Comparison of ENCODE assay signal across 18 mouse cellular contexts in the genomic region with DNA sequence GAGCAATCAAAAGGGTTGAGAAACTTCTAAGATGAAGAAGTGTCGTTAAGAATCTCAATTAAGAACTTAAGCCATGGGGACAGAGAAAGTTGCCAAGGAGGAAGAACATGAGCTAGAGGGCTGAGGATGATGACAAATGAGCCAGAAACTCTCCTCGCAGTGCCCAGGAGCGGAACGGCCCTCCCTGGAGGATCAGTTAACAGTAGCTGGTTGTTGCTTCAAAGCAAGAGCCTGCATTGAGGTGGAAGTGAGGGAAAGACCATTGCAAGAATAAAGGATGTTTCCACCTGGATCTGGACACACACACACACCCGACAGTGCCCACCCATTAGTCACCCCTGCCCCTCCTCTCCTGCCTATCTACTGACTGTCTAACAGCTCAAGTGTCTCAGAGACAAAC. TPM values are rescaled to one million over a fixed set of nuclear protein-coding genes. Genes with fewer than 3 reads are reported as not detected.
"Had no signal": no experiment of that assay in that cellular context is flagged by ENCODE, and none has a peak within 500 bp of the region (broad histone marks: within the 10 kb centered on the region; RNA-seq: fewer than 3 reads in every experiment).

No protein-coding gene starts in this region.

- H3K9ac ChIP-seq: liver, postnatal 0 days; lung, embryonic 15.5 days; midbrain, embryonic 13.5 days; midbrain, embryonic 15.5 days; neural tube, embryonic 12.5 days; stomach, embryonic 15.5 days had no signal

- H3K9me3 ChIP-seq: lung, embryonic 15.5 days; midbrain, embryonic 13.5 days; midbrain, embryonic 15.5 days; neural tube, embryonic 12.5 days; stomach, embryonic 15.5 days had no signal

- ATAC-seq: liver, postnatal 0 days; midbrain, embryonic 13.5 days; midbrain, embryonic 15.5 days had no signal

- DNase-seq: liver, postnatal 0 days; lung, adult 2 months; lung, postnatal 10 days; lung, postnatal 36 days; right cerebral cortex, postnatal 14 days; thymus, adult 2 months; thymus, postnatal 25 days; thymus, postnatal 4 days had no signal

- H3K4me2 ChIP-seq: lung, embryonic 15.5 days; midbrain, embryonic 11.5 days; midbrain, embryonic 13.5 days; midbrain, embryonic 15.5 days; neural tube, embryonic 12.5 days; stomach, embryonic 15.5 days had no signal

- H3K27me3 ChIP-seq: megakaryocyte, embryonic 14.5 days; midbrain, embryonic 13.5 days; midbrain, embryonic 15.5 days; neural tube, embryonic 12.5 days; stomach, embryonic 15.5 days had no signal

- H3K4me3 ChIP-seq: lung, embryonic 15.5 days; megakaryocyte, embryonic 14.5 days; midbrain, embryonic 13.5 days; midbrain, embryonic 15.5 days; neural tube, embryonic 12.5 days; stomach, embryonic 15.5 days had no signal

- H3K36me3 ChIP-seq: lung, embryonic 15.5 days; midbrain, embryonic 13.5 days; midbrain, embryonic 15.5 days; neural tube, embryonic 12.5 days; stomach, embryonic 15.5 days had no signal

- H3K27ac ChIP-seq: lung, embryonic 15.5 days; macrophage; midbrain, embryonic 13.5 days; midbrain, embryonic 15.5 days; neural tube, embryonic 12.5 days; stomach, embryonic 15.5 days; stomach, postnatal 0 days had no signal

- H3K4me1 ChIP-seq: megakaryocyte, embryonic 14.5 days; midbrain, embryonic 13.5 days; midbrain, embryonic 15.5 days; neural tube, embryonic 12.5 days had no signal

RNA-seq across cellular contexts. Expression of a gene that starts 46.9 kb away (rescaled TPM):
- polyA plus RNA-seq: midbrain, embryonic 13.5 days; neural tube, embryonic 12.5 days; neural tube, embryonic 14.5 days had no signal
